Mouse (Mus musculus): Measurements from ENCODE around the gene Kif2a. TPM values are rescaled to one million over a fixed set of nuclear protein-coding genes. Genes with fewer than 3 reads are reported as not detected.
A peak's percentile ranks its signal among the peaks of the same experiment; 100 is the strongest.
"Not testable (repeated sequence)": the region's sequence is repeated elsewhere in the genome, so short reads cannot be mapped to it uniquely, and the experiment has no call there.

Gene Kif2a
- total RNA-seq, 2 experiments from 2014 or later, result 194 to 216 TPM

DNA sequence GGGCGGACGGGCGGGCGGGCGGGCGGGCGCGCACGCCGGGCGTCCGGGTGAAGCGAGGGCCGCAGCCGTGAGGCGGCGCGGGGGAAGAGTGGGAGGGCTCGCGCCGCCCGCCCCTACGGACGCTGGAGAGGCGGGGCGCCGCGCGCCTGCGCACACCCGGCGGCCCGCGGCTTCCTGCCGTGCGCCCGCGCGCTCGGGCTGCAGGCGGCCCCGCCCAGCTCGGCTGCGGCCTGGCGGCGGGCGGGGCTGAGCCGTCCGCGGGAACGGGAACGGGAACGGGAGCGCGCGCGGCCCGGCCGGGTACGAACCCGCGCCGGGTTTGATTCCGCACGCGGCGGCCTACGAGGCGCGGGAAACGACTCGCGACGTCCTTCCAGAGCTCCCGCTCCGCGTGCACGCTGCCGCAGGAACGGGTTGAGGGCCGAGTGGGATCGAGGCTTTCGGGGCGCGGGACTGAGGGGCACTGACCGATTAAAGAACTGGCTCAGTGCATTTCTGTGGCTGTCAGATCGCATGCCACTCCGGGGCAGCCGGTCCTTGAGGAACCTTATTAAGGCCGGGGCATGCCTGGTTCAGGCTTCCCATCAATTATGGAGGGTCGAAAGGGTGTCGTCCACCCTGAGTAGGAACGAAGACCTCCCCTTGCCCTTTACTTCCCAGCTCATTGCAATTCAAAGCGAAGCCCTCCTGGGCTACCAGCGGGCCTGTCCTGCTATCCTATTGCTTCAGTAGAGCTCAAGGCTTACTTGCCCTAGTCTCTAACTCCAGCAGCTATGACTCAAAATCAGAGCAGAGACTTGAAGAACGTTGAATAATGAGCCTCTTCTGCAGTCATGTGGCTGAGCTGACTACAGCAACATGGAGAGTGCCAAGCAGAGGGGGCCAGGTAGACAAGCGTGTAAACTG, 593 bp upstream of the Kif2a start:
- intact Hi-C loops (cut with DNase I), result no loop called here

DNA sequence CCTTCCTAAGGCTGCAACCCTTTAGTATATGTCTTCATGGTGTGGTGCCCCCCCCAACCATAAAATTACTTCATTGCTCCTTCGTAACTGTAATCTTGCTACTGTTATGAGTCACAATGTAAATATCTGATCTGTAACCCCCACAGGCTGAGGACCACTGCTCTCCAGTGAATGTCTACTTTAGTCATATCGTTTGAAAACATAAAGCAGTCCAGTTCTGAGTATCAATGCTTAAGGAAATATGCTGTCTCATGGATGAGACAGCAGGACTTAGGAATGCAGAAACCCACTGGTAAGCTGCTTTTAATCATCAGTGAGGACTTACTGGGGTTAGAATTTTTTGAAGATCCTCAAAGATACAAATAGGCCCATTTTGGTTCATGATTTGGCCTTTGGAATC, 2.5 kb downstream of the Kif2a start:
- intact Hi-C loops (cut with DNase I), result no loop called here
- DNase-seq, result no peak

More for the DNA sequence above, 593 bp upstream of the Kif2a start:
- DNase-seq, result peak; percentile 79

DNA sequence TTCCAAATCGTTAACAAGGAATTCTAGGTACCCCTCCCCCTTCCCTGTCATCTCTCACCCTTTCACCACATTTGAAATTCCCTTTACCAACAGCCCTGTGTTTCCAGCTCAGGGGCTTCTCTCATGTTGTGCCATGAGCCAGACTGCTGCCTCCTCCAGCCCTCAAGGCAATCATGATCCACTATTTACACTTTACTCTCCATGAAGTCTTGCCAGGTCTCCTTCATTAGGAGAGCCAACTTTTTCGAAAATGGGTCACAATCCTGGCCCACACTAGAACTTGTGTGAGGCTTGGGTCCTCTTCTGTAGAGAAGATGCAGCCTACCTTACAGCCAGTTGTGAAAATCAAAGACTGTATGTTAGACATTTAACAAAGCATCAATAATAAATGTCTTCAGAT, 8.0 kb downstream of the Kif2a start:
- DNase-seq, result no peak
- intact Hi-C loops (cut with DNase I), result no loop called here

DNA sequence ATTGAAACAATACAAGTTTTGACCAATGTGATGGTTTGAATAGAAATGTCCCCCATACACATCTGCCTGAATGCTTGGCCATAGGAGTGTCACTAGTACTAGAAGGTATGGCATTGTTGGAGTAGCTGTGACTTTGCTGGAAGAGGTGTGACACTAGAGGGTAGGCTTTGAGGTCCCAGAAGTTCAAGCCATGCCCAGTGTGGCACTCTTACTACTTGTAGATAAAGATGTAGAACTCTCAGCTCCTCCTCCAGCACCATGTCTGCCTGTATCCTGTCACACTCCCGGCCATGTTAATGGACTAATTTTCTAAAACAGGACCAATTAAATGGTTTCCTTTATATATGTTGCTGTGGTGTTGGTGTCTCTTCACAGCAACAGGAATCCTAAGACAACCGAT, 10.3 kb downstream of the Kif2a start:
- intact Hi-C loops (cut with DNase I), result no loop called here
- DNase-seq, result no peak

DNA sequence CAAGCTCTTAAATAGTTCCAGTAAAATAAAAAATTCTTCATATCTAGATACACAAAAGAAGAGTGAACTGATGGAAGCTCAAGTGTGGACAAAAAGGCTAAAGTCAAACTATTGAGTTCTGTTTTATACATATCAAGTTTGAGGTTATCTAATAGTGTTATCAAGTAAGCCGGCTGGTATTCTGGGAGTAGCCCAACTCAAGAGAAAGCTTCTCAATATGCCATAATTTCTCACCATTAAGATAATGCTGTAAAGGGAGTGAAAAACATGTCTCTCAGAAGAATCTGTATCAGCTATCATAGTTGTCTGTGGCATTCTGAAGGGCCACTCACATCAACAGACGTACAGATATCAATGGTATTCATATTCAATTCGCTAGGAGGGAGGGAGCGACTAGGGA, 13.8 kb downstream of the Kif2a start:
- no peak for DNase-seq
- intact Hi-C loops (cut with DNase I), result no loop called here

DNA sequence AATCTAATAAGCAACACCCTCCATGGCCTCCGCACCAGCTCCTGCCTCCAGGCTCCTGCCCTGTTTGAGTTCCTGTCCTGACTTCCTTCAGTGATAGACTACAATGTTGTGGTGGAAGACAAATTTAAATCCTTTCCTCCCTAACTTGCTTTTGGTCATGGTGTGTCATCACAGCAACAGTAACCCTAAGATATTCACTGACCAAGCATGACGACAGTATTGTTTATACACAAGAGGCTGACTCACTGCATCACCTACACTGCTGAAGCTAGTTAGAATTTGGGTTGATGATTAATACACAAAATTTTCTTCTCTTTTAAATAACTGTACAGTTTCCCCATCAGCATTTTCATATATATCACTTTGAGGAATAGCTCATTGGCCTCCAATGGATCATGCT, 18.7 kb downstream of the Kif2a start:
- intact Hi-C loops (cut with DNase I), result no loop called here
- no peak for DNase-seq

DNA sequence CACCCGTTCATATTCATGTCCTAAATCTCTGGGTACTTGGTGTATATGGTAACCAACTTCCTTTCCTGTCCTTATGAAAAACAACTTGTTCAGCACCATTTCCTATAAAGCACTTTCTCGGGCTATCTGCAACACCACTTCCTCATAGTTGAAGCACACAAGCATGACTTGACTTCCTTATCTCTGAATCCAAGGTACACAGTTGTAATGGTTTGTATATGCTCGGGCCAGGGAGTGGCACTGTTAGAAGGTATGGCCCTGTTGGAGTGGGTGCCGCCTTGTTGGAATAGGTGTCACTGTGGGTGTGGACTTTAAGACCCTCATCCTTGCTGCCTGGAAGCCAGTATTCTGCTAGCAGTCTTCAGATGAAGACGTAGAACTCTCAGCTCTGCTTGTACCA, 23.3 kb downstream of the Kif2a start:
- intact Hi-C loops (cut with DNase I), result no loop called here
- no peak for DNase-seq

DNA sequence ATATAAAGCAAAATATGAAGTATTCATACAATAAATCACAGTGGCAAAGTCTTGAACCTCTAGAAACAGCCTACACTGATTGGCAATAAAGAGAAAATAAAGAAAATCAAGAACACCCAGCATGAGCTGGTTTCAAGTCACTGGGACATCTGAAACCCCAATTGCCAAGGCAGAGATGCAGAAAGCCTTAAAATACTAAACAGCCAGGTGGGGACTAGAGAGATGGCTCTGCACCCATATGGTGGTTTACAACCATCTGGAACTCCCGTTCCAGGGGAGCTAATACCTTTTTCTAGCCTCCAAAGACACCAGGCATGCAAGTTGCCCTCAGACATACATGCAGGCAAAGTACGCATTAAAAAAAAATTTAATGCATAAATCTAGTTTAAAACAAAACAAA, 23.9 kb downstream of the Kif2a start:
- no peak for DNase-seq
- intact Hi-C loops (cut with DNase I), result no loop called here

DNA sequence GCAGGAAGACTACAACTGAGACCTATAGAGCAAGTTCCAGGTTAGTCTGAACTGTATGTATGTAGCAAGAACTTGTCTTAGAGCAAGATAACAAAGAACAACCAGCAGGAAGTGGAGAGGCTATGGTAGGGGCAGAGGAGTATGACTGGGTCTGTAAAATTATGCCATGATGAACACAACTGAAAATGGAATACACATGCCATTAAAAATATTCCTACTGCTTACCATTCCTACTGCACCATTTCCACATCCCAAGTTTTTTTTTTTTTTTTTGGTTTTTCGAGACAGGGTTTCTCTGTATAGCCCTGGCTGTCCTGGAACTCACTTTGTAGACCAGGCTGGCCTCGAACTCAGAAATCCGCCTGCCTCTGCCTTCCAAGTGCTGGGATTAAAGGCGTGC, 24.4 kb downstream of the Kif2a start:
- intact Hi-C loops (cut with DNase I); DNase-seq: not testable (repeated sequence)

DNA sequence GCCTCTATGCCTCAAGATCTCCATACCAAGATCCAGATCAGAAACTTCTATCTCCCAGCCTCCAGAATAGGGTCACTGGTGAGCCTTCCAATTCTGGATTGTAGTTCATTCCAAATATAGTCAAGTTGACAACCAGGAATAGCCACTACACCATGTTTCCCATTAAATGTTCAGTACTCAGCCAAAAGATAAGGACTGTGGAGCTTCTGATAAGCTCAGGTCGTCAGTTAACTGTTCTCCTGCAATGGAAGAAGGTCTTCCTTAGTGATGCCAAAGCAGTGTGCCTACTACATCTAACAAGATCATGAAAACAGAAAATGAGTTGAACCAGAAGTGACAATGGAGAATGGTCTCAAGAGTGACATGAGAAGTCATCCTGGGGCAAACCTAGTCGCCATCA, 25.0 kb downstream of the Kif2a start:
- no peak for DNase-seq
- intact Hi-C loops (cut with DNase I), result no loop called here

DNA sequence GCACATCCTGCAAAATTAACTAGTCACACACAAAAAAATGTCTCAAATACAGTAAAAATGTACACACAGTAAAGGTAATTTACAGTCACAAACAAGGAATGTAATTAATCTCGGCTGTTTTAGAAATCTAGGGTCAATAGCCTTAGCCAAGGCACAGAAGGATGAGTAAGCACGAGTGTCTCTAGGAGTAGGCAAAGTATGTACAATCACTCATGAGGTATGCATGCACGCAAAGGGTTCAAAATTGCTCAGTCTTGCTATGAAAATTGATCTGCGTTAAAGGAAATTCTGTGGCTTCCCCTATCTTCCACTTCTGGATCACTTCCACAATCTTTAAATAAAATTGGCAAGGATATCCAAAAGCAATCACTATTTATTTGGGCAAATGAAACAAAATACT, 60.4 kb downstream of the Kif2a start:
- intact Hi-C loops (cut with DNase I), result no loop called here
- DNase-seq, result no peak

DNA sequence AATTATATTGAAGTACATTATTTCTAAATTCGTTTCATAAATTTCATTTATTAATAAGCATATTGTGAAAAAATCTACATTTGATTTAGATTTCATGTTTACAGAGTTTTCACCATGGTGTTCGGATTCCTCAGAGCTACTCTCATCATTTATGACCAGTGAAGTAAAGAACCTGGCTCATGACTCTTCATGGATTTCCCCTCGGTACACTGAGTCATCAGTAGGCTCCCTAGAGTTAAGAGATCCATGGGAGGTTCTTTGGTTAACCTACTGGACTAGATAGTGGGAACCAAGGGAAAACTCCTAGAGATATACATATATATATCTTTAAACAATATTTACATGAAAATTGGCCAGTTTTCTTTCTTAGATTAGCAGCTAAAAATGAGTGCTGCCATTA, 61.4 kb downstream of the Kif2a start:
- no peak for DNase-seq
- intact Hi-C loops (cut with DNase I), result no loop called here

DNA sequence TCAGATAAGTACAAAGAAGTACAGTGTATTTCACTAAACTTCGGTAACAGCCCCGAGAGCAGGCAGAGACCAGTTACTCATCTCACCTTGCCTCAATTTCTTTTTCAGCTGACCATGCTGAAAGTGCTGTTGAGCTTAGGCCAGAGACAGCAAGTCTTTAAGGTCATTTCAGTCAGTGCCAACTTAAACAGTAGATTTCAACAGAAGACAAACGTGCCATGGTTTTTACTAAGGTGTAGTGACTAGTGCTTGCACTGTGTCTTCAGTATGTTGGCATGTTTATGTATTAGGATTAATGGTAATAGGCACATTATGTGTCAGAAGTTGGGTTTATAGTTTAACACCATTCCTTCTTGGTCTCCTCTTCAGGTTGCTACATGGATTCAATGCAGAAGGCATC, 63.6 kb downstream of the Kif2a start:
- intact Hi-C loops (cut with DNase I), result no loop called here
- no peak for DNase-seq

DNA sequence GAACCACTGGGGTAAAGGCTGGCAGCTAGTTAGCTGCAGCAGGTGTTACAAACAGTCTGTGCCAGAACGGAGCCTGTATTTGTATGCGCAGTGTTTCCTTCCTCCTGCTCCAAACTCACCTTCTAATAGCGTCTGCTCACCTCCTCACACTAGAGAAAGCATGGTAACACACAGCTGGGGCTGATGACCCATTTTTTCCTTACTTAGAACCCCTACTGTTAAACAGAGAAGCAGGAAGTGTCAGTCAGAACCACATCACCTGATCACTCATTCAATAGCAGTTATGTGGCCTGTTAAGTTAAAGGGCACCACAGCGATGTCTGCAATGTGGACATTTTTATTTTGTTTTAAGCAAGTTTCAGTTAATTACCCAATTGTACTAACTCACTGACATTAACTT, 64.4 kb downstream of the Kif2a start:
- intact Hi-C loops (cut with DNase I), result no loop called here
- DNase-seq, result no peak

DNA sequence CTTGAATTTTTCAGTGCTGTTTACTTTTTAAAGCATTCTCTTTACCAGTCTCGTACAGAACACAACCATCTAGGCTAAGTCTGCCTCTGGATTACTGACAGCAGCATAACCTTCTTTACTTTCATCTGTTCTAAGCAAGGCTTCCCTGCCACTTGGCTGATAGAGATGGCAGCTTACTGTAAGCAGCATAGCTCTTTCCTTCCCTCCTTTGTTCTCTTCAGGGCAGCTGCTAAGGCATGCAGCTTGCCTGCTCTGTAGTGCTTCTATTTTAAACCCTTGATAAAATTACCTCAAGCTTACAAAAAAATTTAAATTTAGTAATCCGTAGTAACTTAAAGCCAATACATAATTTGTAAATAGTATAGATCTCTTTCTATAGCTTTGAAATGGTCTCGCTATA, 67.0 kb downstream of the Kif2a start:
- no peak for DNase-seq
- intact Hi-C loops (cut with DNase I), result no loop called here

DNA sequence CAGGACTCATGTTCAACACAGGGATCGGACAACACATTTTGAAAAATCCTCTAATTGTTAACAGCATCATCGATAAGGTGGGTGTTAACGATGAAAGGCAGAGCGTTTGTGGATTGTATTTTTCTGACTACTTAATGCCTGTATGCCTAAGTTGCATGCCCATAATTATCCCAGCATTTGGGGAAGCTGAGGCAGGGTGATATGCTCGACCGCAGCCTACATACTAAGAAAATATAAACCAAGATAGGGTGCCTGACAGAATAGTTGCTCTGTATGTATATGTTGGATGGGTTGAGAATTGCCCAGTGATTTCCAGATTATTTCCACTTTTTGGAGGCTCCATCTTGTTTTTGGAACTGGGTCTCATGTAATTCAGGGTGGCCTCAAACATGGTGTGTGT, 74.3 kb downstream of the Kif2a start:
- intact Hi-C loops (cut with DNase I), result no loop called here
- no peak for DNase-seq

DNA sequence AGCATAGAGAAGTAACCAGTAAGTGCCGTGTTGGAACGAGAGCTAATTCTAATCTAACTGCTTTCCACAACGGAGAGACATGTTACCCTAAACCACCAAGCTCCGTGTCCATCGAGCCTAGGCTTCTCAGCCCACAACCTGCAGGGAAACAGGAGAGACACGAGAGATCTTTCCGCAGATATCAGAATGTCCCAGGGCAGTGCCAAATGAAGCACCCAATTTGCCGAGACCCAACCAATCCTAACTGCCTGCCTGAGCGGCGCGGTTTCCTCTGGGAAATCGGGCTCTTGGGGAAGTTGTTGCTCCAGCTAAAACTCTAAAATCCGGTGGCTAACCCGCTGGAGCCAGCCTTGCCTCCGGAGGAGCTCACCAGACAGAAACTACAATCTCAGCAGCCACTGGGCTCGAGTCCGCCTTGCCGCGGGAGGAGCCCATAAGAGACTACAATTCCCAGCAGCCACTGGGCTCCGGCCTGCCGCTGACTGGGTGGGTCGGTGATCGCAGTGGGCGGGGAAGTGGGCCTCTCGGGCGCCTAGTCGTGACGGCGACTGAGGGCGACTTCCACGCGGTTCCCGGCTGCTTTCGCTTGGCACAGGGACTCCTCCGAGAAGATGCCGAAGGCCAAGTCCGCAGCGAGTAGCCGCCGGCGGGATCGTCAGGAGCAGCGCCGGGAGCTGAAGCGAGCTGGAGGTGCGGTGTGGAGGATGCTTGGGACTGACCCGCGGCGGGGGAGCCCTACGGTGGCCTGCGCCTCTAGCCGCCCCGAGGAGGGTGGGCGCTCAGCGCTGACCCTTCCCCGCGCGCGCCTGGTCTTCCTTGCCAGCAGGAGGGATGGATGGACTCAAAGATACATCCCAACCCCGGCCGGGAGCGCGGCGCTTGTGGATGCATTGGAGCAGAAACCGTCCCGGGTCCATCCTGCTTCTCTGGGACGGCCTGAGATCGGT, 75.1 kb downstream of the Kif2a start, which contains the start of gene Dimt1:
Gene Dimt1, plus strand, starts transcription at position 534 of the 947 bp plus-strand sequence.
- peak; percentile 96 for DNase-seq
- intact Hi-C loops (cut with DNase I), result no loop called here

DNA sequence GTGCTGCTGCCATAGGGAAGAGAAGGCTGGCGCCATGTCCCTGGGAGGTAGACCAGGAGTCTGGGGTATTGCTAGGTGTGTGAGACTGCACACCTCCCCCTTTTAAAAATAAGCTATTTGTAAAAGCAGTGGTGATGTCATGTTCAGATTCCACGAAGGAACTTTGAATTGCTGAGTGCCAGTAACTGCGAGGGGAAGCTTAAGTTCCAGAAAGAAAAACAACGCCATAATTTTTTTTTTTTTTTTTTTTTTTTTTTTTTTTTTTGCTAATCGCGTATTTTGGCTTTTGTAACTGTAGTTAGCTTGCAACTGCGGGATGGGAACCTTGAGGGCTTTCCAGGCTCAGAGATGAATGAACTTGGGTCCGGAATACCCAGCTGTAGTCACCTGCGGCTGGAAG, 76.4 kb downstream of the Kif2a start:
- intact Hi-C loops (cut with DNase I), result no loop called here
- DNase-seq, result no peak

DNA sequence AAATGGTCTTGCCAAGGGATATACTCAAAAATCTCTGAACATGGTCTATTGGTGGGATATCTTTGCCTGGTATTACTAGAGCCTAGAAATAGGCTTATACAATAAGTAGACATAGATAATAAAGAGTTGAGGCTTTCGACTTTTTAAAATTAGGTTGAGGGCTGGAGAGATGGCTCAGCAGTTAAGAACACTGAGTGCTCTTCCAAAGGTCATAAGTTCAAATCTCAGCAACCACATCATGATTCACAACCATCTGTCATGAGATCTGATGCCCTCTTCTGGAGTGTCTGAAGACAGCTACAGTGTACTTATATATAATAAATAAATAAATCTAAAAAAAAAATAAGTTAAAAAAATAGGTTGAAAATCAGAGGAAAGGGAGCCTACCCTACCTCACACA, 79.2 kb downstream of the Kif2a start:
- no peak for DNase-seq
- intact Hi-C loops (cut with DNase I), result no loop called here

DNA sequence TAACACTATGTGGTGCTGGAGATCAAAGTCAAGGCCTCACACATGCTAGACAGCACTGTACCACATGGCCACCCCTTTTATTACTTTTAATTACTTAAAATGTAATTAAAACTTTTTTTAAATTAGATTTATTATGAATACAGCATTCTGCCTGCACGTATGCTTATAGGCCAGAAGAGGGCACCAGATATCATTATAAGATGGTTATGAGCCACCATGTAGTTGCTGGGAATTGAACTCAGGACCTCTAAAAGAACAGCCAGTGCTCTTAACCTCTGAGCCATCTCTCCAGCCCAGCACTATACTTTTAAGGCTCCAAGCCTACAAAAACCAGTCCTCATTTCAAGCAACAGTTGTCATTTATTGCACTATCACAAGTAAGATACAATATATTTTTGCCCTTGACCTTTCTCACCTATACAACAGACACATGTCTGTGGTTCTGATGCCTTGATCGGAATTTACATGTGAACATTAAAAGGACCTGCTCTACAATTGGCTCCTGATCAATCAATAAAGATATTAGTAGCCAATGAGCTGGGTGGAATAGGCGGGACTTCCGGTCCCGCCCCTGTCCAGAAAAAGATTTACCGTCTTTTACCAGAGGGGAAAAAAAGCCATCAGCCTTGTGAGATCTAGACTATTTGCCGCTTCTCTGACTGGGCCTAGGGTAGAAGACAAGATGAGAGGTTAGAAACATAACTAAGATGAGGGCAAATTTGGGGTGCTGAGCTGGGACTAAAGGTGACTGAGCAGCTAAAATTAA, 80.5 kb downstream of the Kif2a start:
- intact Hi-C loops (cut with DNase I), result no loop called here
- no peak for DNase-seq

DNA sequence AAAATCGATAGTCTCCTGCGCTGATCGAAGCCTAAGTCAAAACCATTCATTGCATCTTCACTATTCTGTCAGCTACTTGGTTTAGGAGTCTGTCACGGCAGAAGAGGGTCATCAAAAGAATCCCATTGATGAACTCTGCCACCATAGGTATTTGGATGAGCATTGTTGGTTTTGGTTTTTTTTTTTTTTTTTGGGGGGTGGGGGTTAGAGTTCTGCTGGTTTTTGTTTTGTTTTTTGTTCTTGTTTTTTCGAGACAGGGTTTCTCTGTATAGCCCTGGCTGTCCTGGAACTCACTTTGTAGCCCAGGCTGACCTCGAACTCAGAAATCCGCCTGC, 84.8 kb downstream of the Kif2a start:
- intact Hi-C loops (cut with DNase I), result no loop called here
- no peak for DNase-seq
